Mouse (Mus musculus) heart, embryonic 13.5 days (tissue): ENCODE measurements around the gene Serpini1. TPM values are rescaled to one million over a fixed set of nuclear protein-coding genes. Genes with fewer than 3 reads are reported as not detected.

Experiments used
- ATAC-seq: fragments of 200-750 bp; cut with Nextera tagmentation; 2 replicates; pipeline ENCODE4 v1.8.0; 2017; ENCODE audit warnings: moderate TSS enrichment; ENCODE audit not compliant: insufficient number of reproducible peaks, low FRiP score, low TSS enrichment; ENCODE audit errors: extremely low read depth
- H3K27ac ChIP-seq: fragments of 300-500 bp; sonication (generic); replicated peaks from 2 replicates; pipeline ENCODE4 v1.5.1; 2015; ENCODE audit warnings: moderate library complexity, mild to moderate bottlenecking, inconsistent platforms
- H3K27me3 ChIP-seq: fragments of 300-500 bp; sonication (generic); replicated peaks from 2 replicates; pipeline ENCODE4 v1.6.1; 2015; ENCODE audit warnings: mild to moderate bottlenecking, inconsistent platforms
- H3K36me3 ChIP-seq: fragments of 300-500 bp; sonication (generic); 2 replicates; pipeline ENCODE4 v1.6.1; 2015; ENCODE audit warnings: mild to moderate bottlenecking, inconsistent platforms
- H3K4me1 ChIP-seq: fragments of 300-500 bp; sonication (generic); 2 replicates; pipeline ENCODE4 v1.6.1; 2015; ENCODE audit warnings: inconsistent platforms
- H3K4me2 ChIP-seq: fragments of 300-500 bp; sonication (generic); 2 replicates; pipeline ENCODE4 v1.6.1; 2015; ENCODE audit warnings: inconsistent platforms, mild to moderate bottlenecking, moderate library complexity
- H3K4me3 ChIP-seq: fragments of 300-500 bp; sonication (generic); 2 replicates; pipeline ENCODE4 v1.5.1; 2015; ENCODE audit warnings: moderate library complexity, mild to moderate bottlenecking, inconsistent platforms
- H3K9ac ChIP-seq: fragments of 300-500 bp; sonication (generic); 2 replicates; pipeline ENCODE4 v1.6.1; 2015; ENCODE audit warnings: inconsistent platforms, mild to moderate bottlenecking, moderate library complexity
- H3K9me3 ChIP-seq: fragments of 300-500 bp; sonication (generic); 2 replicates; pipeline ENCODE4 v1.6.1; 2016; ENCODE audit warnings: inconsistent platforms
- WGBS: fragments of 180-500 bp; shearing (Covaris S2); methylation state at CpG from one replicate; pipeline ENCODE4 v1.1.7; 2015; ENCODE audit warnings: mixed read lengths; 5-methylcytosine and 5-hydroxymethylcytosine counted together
- polyA plus RNA-seq: library from polyadenylated mRNA; unstranded; fragments of >200 nt; fragmentation: Nextera tagmentation; extraction: Ambion mirVana; gene quantifications from 2 replicates; pipeline ENCODE4 v1.2.1, GENCODE M21; 2015

Serpini1 gene
- polyA plus RNA-seq, 1 experiment from 2014 or later: 1.4 TPM

- no peaks in the 10 kb centered on the region for H3K9me3 ChIP-seq
- H3K9ac ChIP-seq: no peak overlapping the region
- no peak for ATAC-seq
- H3K4me1 ChIP-seq: no peaks in the 10 kb centered on the region
- no peak overlapping the region for H3K4me2 ChIP-seq
- no peaks in the 10 kb centered on the region for H3K27me3 ChIP-seq
- no peaks in the 10 kb centered on the region for H3K36me3 ChIP-seq
- no peak overlapping the region for H3K4me3 ChIP-seq
- whole genome bisulfite sequencing: 55% methylated on average over 3 of the region's 3 CpGs
- no peak overlapping the region for H3K27ac ChIP-seq
Measured at GRCm38 (mm10) chr3:75687187-75687825, 130.0 kb downstream of the Serpini1 start.

- H3K9ac ChIP-seq: no peak overlapping the region
- no peak overlapping the region for H3K4me3 ChIP-seq
- H3K36me3 ChIP-seq: no peaks in the 10 kb centered on the region
- no peak for ATAC-seq
- no peak overlapping the region for H3K4me2 ChIP-seq
- H3K4me1 ChIP-seq: no peaks in the 10 kb centered on the region
- no peak overlapping the region for H3K27ac ChIP-seq
- no peaks in the 10 kb centered on the region for H3K9me3 ChIP-seq
- H3K27me3 ChIP-seq: no peaks in the 10 kb centered on the region
Measured at GRCm38 (mm10) chr3:75690321-75690720, 133.0 kb downstream of the Serpini1 start.

GRCm38 (mm10) chr3:75692088-75692487 lies 134.7 kb downstream of the Serpini1 start:
- H3K9ac ChIP-seq: no peak overlapping the region
- H3K4me1 ChIP-seq: peaks cover 10% of the 10 kb centered on the region
- no peak overlapping the region for H3K4me3 ChIP-seq
- no peaks in the 10 kb centered on the region for H3K27me3 ChIP-seq
- H3K27ac ChIP-seq: no peak overlapping the region
- no peak for ATAC-seq
- H3K4me2 ChIP-seq: no peak overlapping the region
- H3K36me3 ChIP-seq: no peaks in the 10 kb centered on the region
- no peaks in the 10 kb centered on the region for H3K9me3 ChIP-seq
- WGBS: 45% methylated on average over 1 of the region's 1 CpGs

Other genes with a start within 250 kb of the Serpini1 start
- gene Wdr49, start 75.4 kb upstream of the Serpini1 start, polyA plus RNA-seq: not detected in 2 replicates
- 48.5 and 49.4 TPM in 2 replicates for gene Pdcd10, start 691 bp upstream of the Serpini1 start, polyA plus RNA-seq
- not detected in 2 replicates for gene Gm29133, start 190.7 kb downstream of the Serpini1 start, polyA plus RNA-seq